Mouse (Mus musculus): ENCODE data around the gene Sun2. TPM values are rescaled to one million over a fixed set of nuclear protein-coding genes. Genes with fewer than 3 reads are reported as not detected.

The Sun2 gene
- total and polyA plus RNA-seq, 3 experiments: 18.6 to 26.5 (median 22.3) TPM

DNA sequence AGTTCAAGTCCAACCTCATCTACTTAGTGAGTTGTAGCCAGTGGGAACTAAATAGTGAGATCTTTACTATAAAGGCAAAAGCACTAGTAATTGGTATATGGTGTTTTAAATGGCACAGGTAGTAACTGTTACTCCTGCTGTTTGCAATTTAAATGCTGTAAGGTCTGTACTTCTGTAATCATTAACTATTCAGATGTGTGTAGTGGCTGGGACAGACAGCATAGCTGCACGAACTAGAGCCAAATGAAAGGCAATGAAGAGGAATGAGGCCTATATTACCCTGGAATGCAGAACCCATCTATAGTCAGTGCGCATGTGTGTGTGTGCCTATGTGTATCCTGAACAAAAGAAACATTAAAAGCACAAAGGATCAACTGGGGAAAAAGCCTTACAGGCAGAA lies 64.4 kb downstream of the Sun2 start:
- TF ChIP-seq NELFE (IDR thresholded peaks at IDR 0.05; ENCODE audit: low read depth, low read length) (no peak), GABPA (IDR thresholded peaks at IDR 0.05; ENCODE audit: insufficient replicate concordance, low read depth, low read length) (no peak), NRF1 (IDR thresholded peaks at IDR 0.05; ENCODE audit: low read depth, low read length) (no peak), RCOR1 (conservative IDR thresholded peaks at IDR 0.05; ENCODE audit: low read depth, low read length) (no peak), KAT2A (IDR thresholded peaks at IDR 0.05; ENCODE audit: insufficient replicate concordance, low read length) (no peak), JUND (conservative IDR thresholded peaks at IDR 0.05; ENCODE audit: low read depth, low read length) (no peak), MAX (IDR thresholded peaks at IDR 0.05; ENCODE audit: low read length) (no peak), MXI1 (IDR thresholded peaks at IDR 0.05; ENCODE audit: low read depth, low read length) (no peak), USF2 (conservative IDR thresholded peaks at IDR 0.05; ENCODE audit: low read depth, low read length) (no peak), BHLHE40 (IDR thresholded peaks at IDR 0.05; ENCODE audit: low read depth, low read length) (no peak)

More for the DNA sequence above, 64.4 kb downstream of the Sun2 start:
- Histone ChIP-seq H3K36me3 (replicated peaks in 1 of 2; ENCODE audit: control insufficient read depth in 1 of 2, insufficient read depth in 1 of 2, low read length in 1 of 2) (peaks cover 39 to 80% of the 10 kb centered on the region in 2 experiments), H3K27me3 (replicated peaks) (no peaks in the 10 kb centered on the region), H3K27ac (ENCODE audit: insufficient read depth, low read depth) (no peak overlapping the region), H3K9ac (ENCODE audit: insufficient read depth, low read depth) (no peak overlapping the region), H3K4me3 (replicated peaks in 1 of 3; ENCODE audit: low read depth in 2 of 3, low read length in 2 of 3, poor library complexity in 1 of 3) (no peak overlapping the region), H3K79me2 (replicated peaks; ENCODE audit: control insufficient read depth, extremely low read depth, insufficient read depth, poor library complexity, severe bottlenecking) (peaks cover 35% of the 10 kb centered on the region), H3K9me3 (replicated peaks; ENCODE audit: low read length) (no peaks in the 10 kb centered on the region), H3K4me2 (ENCODE audit: insufficient read depth, low read depth, poor library complexity, severe bottlenecking) (no peak overlapping the region), H3K4me1 (ENCODE audit: control insufficient read depth in 1 of 2, insufficient read depth in 2 of 2) (peaks cover 3 to 29% of the 10 kb centered on the region in 2 experiments; a peak in 2 of 4 replicates)
- dilution Hi-C loops (cut with MboI; ENCODE audit: extremely low pct_ligation_motif_present, extremely low pct_unique_long_range_greater_than_20kb, low sequenced_read_pairs) (no loop called here), in situ Hi-C loops (cut with MboI; ENCODE audit: low pct_ligation_motif_present, low pct_unique_long_range_greater_than_20kb, low sequenced_read_pairs) (no loop called here)
- DNase-seq (ENCODE audit: extremely low read depth): no peak

Other genes with a start within 250 kb of the Sun2 start
- gene Kcnj4, start 237.3 kb downstream of the Sun2 start, total RNA-seq (2012; rRNA removed): not detected in 2 replicates
- gene Kcnj4, start 237.3 kb downstream of the Sun2 start, total RNA-seq (2014; rRNA removed): not detected in 2 replicates
- gene Kcnj4, start 237.3 kb downstream of the Sun2 start, polyA plus RNA-seq (2012; ENCODE audit: insufficient read length, low read depth): not detected in 2 replicates
- gene Kdelr3, start 226.1 kb downstream of the Sun2 start, total RNA-seq (2012; rRNA removed): 7.3 and 7.4 TPM in 2 replicates
- 0.88 and 0.94 TPM in 2 replicates for gene Kdelr3, start 226.1 kb downstream of the Sun2 start, total RNA-seq (2014; rRNA removed)
- 0.33 and 0.80 TPM in 2 replicates for gene Kdelr3, start 226.1 kb downstream of the Sun2 start, polyA plus RNA-seq (2012; ENCODE audit: insufficient read length, low read depth)
- 81.3 and 93.0 TPM in 2 replicates for gene Ddx17, start 195.8 kb downstream of the Sun2 start, total RNA-seq (2012; rRNA removed)
- gene Ddx17, start 195.8 kb downstream of the Sun2 start, total RNA-seq (2014; rRNA removed): 79.8 and 84.6 TPM in 2 replicates
- gene Ddx17, start 195.8 kb downstream of the Sun2 start, polyA plus RNA-seq (2012; ENCODE audit: insufficient read length, low read depth): 108 and 114 TPM in 2 replicates
- not detected in 2 replicates for gene Dmc1, start 137.4 kb downstream of the Sun2 start, total RNA-seq (2012; rRNA removed)
- not detected in 2 replicates for gene Dmc1, start 137.4 kb downstream of the Sun2 start, total RNA-seq (2014; rRNA removed)
- not detected in 2 replicates for gene Dmc1, start 137.4 kb downstream of the Sun2 start, polyA plus RNA-seq (2012; ENCODE audit: insufficient read length, low read depth)
- 0.34 and 0.42 TPM in 2 replicates for gene Fam227a, start 83.6 kb downstream of the Sun2 start, total RNA-seq (2012; rRNA removed)
- 0.12 and 0.48 TPM in 2 replicates for gene Fam227a, start 83.6 kb downstream of the Sun2 start, total RNA-seq (2014; rRNA removed)
- 0.20 and 0.31 TPM in 2 replicates for gene Fam227a, start 83.6 kb downstream of the Sun2 start, polyA plus RNA-seq (2012; ENCODE audit: insufficient read length, low read depth)
- gene Cby1, start 83.3 kb downstream of the Sun2 start, total RNA-seq (2012; rRNA removed): 17.6 and 20.2 TPM in 2 replicates
- gene Cby1, start 83.3 kb downstream of the Sun2 start, total RNA-seq (2014; rRNA removed): 19.3 and 19.5 TPM in 2 replicates
- 16.9 and 20.7 TPM in 2 replicates for gene Cby1, start 83.3 kb downstream of the Sun2 start, polyA plus RNA-seq (2012; ENCODE audit: insufficient read length, low read depth)
- gene Tomm22, start 71.7 kb downstream of the Sun2 start, total RNA-seq (2012; rRNA removed): 109 and 142 TPM in 2 replicates
- gene Tomm22, start 71.7 kb downstream of the Sun2 start, total RNA-seq (2014; rRNA removed): 495 and 496 TPM in 2 replicates
- gene Tomm22, start 71.7 kb downstream of the Sun2 start, polyA plus RNA-seq (2012; ENCODE audit: insufficient read length, low read depth): 212 and 234 TPM in 2 replicates
- 34.9 and 41.0 TPM in 2 replicates for gene Josd1, start 54.6 kb downstream of the Sun2 start, total RNA-seq (2012; rRNA removed)
- 48.3 and 50.6 TPM in 2 replicates for gene Josd1, start 54.6 kb downstream of the Sun2 start, total RNA-seq (2014; rRNA removed)
- gene Josd1, start 54.6 kb downstream of the Sun2 start, polyA plus RNA-seq (2012; ENCODE audit: insufficient read length, low read depth): 28.2 and 30.1 TPM in 2 replicates
- gene Gtpbp1, start 51.7 kb downstream of the Sun2 start, total RNA-seq (2012; rRNA removed): 32.9 and 34.2 TPM in 2 replicates
- gene Gtpbp1, start 51.7 kb downstream of the Sun2 start, total RNA-seq (2014; rRNA removed): 25.3 and 25.5 TPM in 2 replicates
- 45.2 and 45.3 TPM in 2 replicates for gene Gtpbp1, start 51.7 kb downstream of the Sun2 start, polyA plus RNA-seq (2012; ENCODE audit: insufficient read length, low read depth)
- 16.5 and 20.9 TPM in 2 replicates for gene Dnal4, start 35.3 kb upstream of the Sun2 start, total RNA-seq (2012; rRNA removed)
- gene Dnal4, start 35.3 kb upstream of the Sun2 start, total RNA-seq (2014; rRNA removed): 11.3 and 11.7 TPM in 2 replicates
- gene Dnal4, start 35.3 kb upstream of the Sun2 start, polyA plus RNA-seq (2012; ENCODE audit: insufficient read length, low read depth): 17.8 and 18.5 TPM in 2 replicates
- 0.92 and 2.1 TPM in 2 replicates for gene Nptxr, start 62.2 kb upstream of the Sun2 start, total RNA-seq (2012; rRNA removed)
- 0.09 TPM in 1 of 2 replicates, not detected in the other for gene Nptxr, start 62.2 kb upstream of the Sun2 start, total RNA-seq (2014; rRNA removed)
- 0.14 and 0.16 TPM in 2 replicates for gene Nptxr, start 62.2 kb upstream of the Sun2 start, polyA plus RNA-seq (2012; ENCODE audit: insufficient read length, low read depth)
- 0.59 and 0.67 TPM in 2 replicates for gene Npcd, start 91.7 kb upstream of the Sun2 start, total RNA-seq (2012; rRNA removed)
- gene Npcd, start 91.7 kb upstream of the Sun2 start, total RNA-seq (2014; rRNA removed): not detected in 2 replicates
- not detected in 2 replicates for gene Npcd, start 91.7 kb upstream of the Sun2 start, polyA plus RNA-seq (2012; ENCODE audit: insufficient read length, low read depth)
- 29.9 and 30.0 TPM in 2 replicates for gene Cbx6, start 92.2 kb upstream of the Sun2 start, total RNA-seq (2012; rRNA removed)
- gene Cbx6, start 92.2 kb upstream of the Sun2 start, total RNA-seq (2014; rRNA removed): 10.0 and 11.1 TPM in 2 replicates
- gene Cbx6, start 92.2 kb upstream of the Sun2 start, polyA plus RNA-seq (2012; ENCODE audit: insufficient read length, low read depth): 38.1 and 40.7 TPM in 2 replicates
- 3.9 and 4.7 TPM in 2 replicates for gene Apobec3, start 149.1 kb upstream of the Sun2 start, total RNA-seq (2012; rRNA removed)
- 8.7 and 10.4 TPM in 2 replicates for gene Apobec3, start 149.1 kb upstream of the Sun2 start, total RNA-seq (2014; rRNA removed)
- gene Apobec3, start 149.1 kb upstream of the Sun2 start, polyA plus RNA-seq (2012; ENCODE audit: insufficient read length, low read depth): 94.3 and 98.5 TPM in 2 replicates
- 10.0 and 12.1 TPM in 2 replicates for gene Cbx7, start 228.6 kb upstream of the Sun2 start, total RNA-seq (2012; rRNA removed)
- 5.6 and 8.1 TPM in 2 replicates for gene Cbx7, start 228.6 kb upstream of the Sun2 start, total RNA-seq (2014; rRNA removed)
- 12.4 and 14.7 TPM in 2 replicates for gene Cbx7, start 228.6 kb upstream of the Sun2 start, polyA plus RNA-seq (2012; ENCODE audit: insufficient read length, low read depth)

All from CH12.LX (cell line).